Mouse (Mus musculus) gastrocnemius, postnatal 25 days (tissue): Measurements from ENCODE around the gene Zfp654. TPM values are rescaled to one million over a fixed set of nuclear protein-coding genes. Genes with fewer than 3 reads are reported as not detected.
"Not testable (repeated sequence)": the region's sequence is repeated elsewhere in the genome, so short reads cannot be mapped to it uniquely, and the experiment has no call there.

Source experiments
- DNase-seq: peaks from one replicate; pipeline ENCODE4 v3.0.0; 2022
- long read RNA-seq, 2 experiments: library from polyadenylated mRNA; stranded (forward); transcript quantifications; one replicate each; pipeline ENCODE4 v2.0.0; 2021
- total RNA-seq, 2 experiments: library from RNA; stranded (reverse); gene quantifications; 1 replicate in 1 of 2; 2 replicates in 1 of 2; pipeline ENCODE4 v1.2.3; 2021

Gene Zfp654
- 1 to 10 TPM; 7.1 to 7.5 TPM for total RNA-seq
- long read RNA-seq, experiment 1, partial matches to known transcripts = 0 of 2 reads
- long read RNA-seq, experiment 1, other reads (novel, unspliced or antisense) = 2 of 2 reads
- long read RNA-seq, experiment 2, full-length matches to known transcripts = 9 of 11 reads
- long read RNA-seq, experiment 2, partial matches to known transcripts = 1 of 11 reads
- long read RNA-seq, experiment 2, other reads (novel, unspliced or antisense) = 1 of 11 reads

GRCm38 (mm10) chr16:64851563-64852362 lies at the start of gene Zfp654, which contains the start of gene Cggbp1:
Gene Zfp654 (minus strand): TSS chr16:64851652.
Gene Cggbp1 (plus strand): TSS chr16:64851996.
- peak; percentile 100 for DNase-seq

GRCm38 (mm10) chr16:64899084-64899483 lies 47.6 kb upstream of the Zfp654 start:
- DNase-seq = no peak

GRCm38 (mm10) chr16:64889496-64889895 lies 38.0 kb upstream of the Zfp654 start:
- no peak for DNase-seq

- no peak for DNase-seq
These were observed 34.1 kb upstream of the Zfp654 start for GRCm38 (mm10) chr16:64885547-64885946.

GRCm38 (mm10) chr16:64885142-64885541 lies 33.7 kb upstream of the Zfp654 start:
- no peak for DNase-seq

- DNase-seq = no peak
These were observed 33.0 kb upstream of the Zfp654 start for GRCm38 (mm10) chr16:64884420-64884838.

GRCm38 (mm10) chr16:64883896-64884295 lies 32.4 kb upstream of the Zfp654 start:
- DNase-seq = no peak

- no peak for DNase-seq
These were observed 30.0 kb upstream of the Zfp654 start for GRCm38 (mm10) chr16:64881442-64881841.

- DNase-seq = no peak
These were observed 29.5 kb upstream of the Zfp654 start for GRCm38 (mm10) chr16:64880986-64881385.

GRCm38 (mm10) chr16:64879735-64880134 lies 28.3 kb upstream of the Zfp654 start:
- no peak for DNase-seq

- no peak for DNase-seq
These were observed 27.2 kb upstream of the Zfp654 start for GRCm38 (mm10) chr16:64878611-64879132.

GRCm38 (mm10) chr16:64877314-64877713 lies 25.9 kb upstream of the Zfp654 start:
- DNase-seq = no peak

- no peak for DNase-seq
These were observed 25.3 kb upstream of the Zfp654 start for GRCm38 (mm10) chr16:64876631-64877265.

- no peak for DNase-seq
These were observed 24.4 kb upstream of the Zfp654 start for GRCm38 (mm10) chr16:64875822-64876221.

- DNase-seq = no peak
These were observed 23.9 kb upstream of the Zfp654 start for GRCm38 (mm10) chr16:64875384-64875783.

GRCm38 (mm10) chr16:64873416-64874305 lies 22.2 kb upstream of the Zfp654 start:
- DNase-seq = peak; percentile 49

- DNase-seq = no peak
These were observed 21.4 kb upstream of the Zfp654 start for GRCm38 (mm10) chr16:64872841-64873240.

GRCm38 (mm10) chr16:64872296-64872695 lies 20.8 kb upstream of the Zfp654 start:
- DNase-seq = no peak

- no peak for DNase-seq
These were observed 18.2 kb upstream of the Zfp654 start for GRCm38 (mm10) chr16:64869621-64870020.

- DNase-seq = no peak
These were observed 17.2 kb upstream of the Zfp654 start for GRCm38 (mm10) chr16:64868613-64869012.

- not testable (repeated sequence) for DNase-seq
These were observed 14.4 kb upstream of the Zfp654 start for GRCm38 (mm10) chr16:64865841-64866240.

- DNase-seq = no peak
These were observed 5.5 kb upstream of the Zfp654 start for GRCm38 (mm10) chr16:64856946-64857345.
